Mouse (Mus musculus) limb, embryonic 11.5 days (tissue): ENCODE measurements around the gene Tpi1. TPM values are rescaled to one million over a fixed set of nuclear protein-coding genes. Genes with fewer than 3 reads are reported as not detected.

Experiments
- ATAC-seq: fragments of 200-750 bp; cut with Nextera tagmentation; 2 replicates; pipeline ENCODE4 v1.8.0; 2017; ENCODE audit warnings: low read depth; ENCODE audit not compliant: insufficient number of reproducible peaks, low FRiP score, low TSS enrichment
- DNase-seq: peaks from one replicate; pipeline ENCODE4 v3.0.0-alpha.2; 2015; ENCODE audit warnings: low spot score
- H3K27ac ChIP-seq: fragments of 300-500 bp; sonication (generic); replicated peaks from 2 replicates; pipeline ENCODE4 v1.5.1; 2014; ENCODE audit warnings: low read depth, mild to moderate bottlenecking, low read length
- H3K27me3 ChIP-seq: fragments of 300-500 bp; sonication (generic); 2 replicates; pipeline ENCODE4 v1.6.1; 2014; ENCODE audit warnings: mild to moderate bottlenecking, low read length, mixed read lengths; ENCODE audit not compliant: control insufficient read depth, insufficient read depth
- H3K36me3 ChIP-seq: fragments of 300-500 bp; sonication (generic); 2 replicates; pipeline ENCODE4 v1.6.1; 2014; ENCODE audit warnings: mild to moderate bottlenecking, low read length, moderate library complexity, mixed read lengths; ENCODE audit not compliant: control insufficient read depth, insufficient read depth
- H3K4me1 ChIP-seq: fragments of 300-500 bp; sonication (generic); 2 replicates; pipeline ENCODE4 v1.6.1; 2014; ENCODE audit warnings: low read length, mixed read lengths; ENCODE audit not compliant: control insufficient read depth, insufficient read depth
- H3K4me2 ChIP-seq: fragments of 300-500 bp; sonication (generic); 2 replicates; pipeline ENCODE4 v1.6.1; 2014; ENCODE audit warnings: low read depth, mild to moderate bottlenecking, moderate library complexity; ENCODE audit not compliant: severe bottlenecking
- H3K4me3 ChIP-seq: fragments of 300-500 bp; sonication (generic); 2 replicates; pipeline ENCODE4 v1.5.1; 2014; ENCODE audit warnings: low read depth, low read length
- H3K9ac ChIP-seq: fragments of 300-500 bp; sonication (generic); 2 replicates; pipeline ENCODE4 v1.6.1; 2014; ENCODE audit warnings: mild to moderate bottlenecking, low read length
- H3K9me3 ChIP-seq: fragments of 300-500 bp; sonication (generic); 2 replicates; pipeline ENCODE4 v1.6.1; 2016; ENCODE audit warnings: low read length; ENCODE audit not compliant: control insufficient read depth
- WGBS: fragments of 180-500 bp; shearing (Covaris S2); extraction: QIAGEN DNeasy Blood & Tissue Kit; methylation state at CpG from one replicate; pipeline ENCODE4 v1.1.7; 2014; 5-methylcytosine and 5-hydroxymethylcytosine counted together
- polyA plus RNA-seq: library from polyadenylated mRNA; unstranded; fragments of >200 nt; fragmentation: Nextera tagmentation; extraction: Ambion mirVana; gene quantifications from 2 replicates; pipeline ENCODE4 v1.2.1, GENCODE M21; 2014

Tpi1 gene
- polyA plus RNA-seq, 1 experiment from 2014 or later: 825 TPM

GRCm38 (mm10) chr6:124769101-124769765, 44.9 kb downstream of the Tpi1 start, which contains the start of gene Eno2:
TSS of gene Eno2 (minus strand) at chr6:124769673.
- ATAC-seq: peak; percentile 73
- no peak within 1 kb of the TSS for H3K27ac ChIP-seq
- H3K36me3 ChIP-seq: no peaks in the 10 kb centered on the region
- peak; percentile 61 for DNase-seq
- peak within 1 kb of the TSS; percentile 44 for H3K4me3 ChIP-seq
- peaks cover 13% of the 10 kb centered on the region; the same call in 1 of the 2 replicates for H3K4me1 ChIP-seq
- no peaks in the 10 kb centered on the region for H3K9me3 ChIP-seq
- H3K4me2 ChIP-seq: peak within 1 kb of the TSS; percentile 91
- peaks cover 25% of the 10 kb centered on the region for H3K27me3 ChIP-seq
- peak within 1 kb of the TSS; percentile 50 for H3K9ac ChIP-seq
- WGBS: 1% methylated on average over 54 of the region's 54 CpGs

- H3K4me1 ChIP-seq: peaks cover 13% of the 10 kb centered on the region; the same call in 1 of the 2 replicates
- no peak overlapping the region for H3K27ac ChIP-seq
- H3K4me3 ChIP-seq: peak overlapping the region; percentile 44
- ATAC-seq (no peak), DNase-seq (no peak)
- peaks cover 25% of the 10 kb centered on the region for H3K27me3 ChIP-seq
- WGBS: 5% methylated on average over 9 of the region's 9 CpGs
- H3K9ac ChIP-seq: no peak overlapping the region; the same call in 1 of the 2 replicates
- peak overlapping the region; percentile 91 for H3K4me2 ChIP-seq
- no peaks in the 10 kb centered on the region for H3K9me3 ChIP-seq
- no peaks in the 10 kb centered on the region for H3K36me3 ChIP-seq
Measured at GRCm38 (mm10) chr6:124768704-124769044, 45.4 kb downstream of the Tpi1 start.

GRCm38 (mm10) chr6:124767920-124768703, 46.0 kb downstream of the Tpi1 start:
- no peaks in the 10 kb centered on the region for H3K9me3 ChIP-seq
- peak; percentile 33; the same call in 1 of the 2 replicates for ATAC-seq
- no peak overlapping the region for H3K9ac ChIP-seq
- peak overlapping the region; percentile 91 for H3K4me2 ChIP-seq
- no peak for DNase-seq
- H3K4me1 ChIP-seq: peaks cover 13% of the 10 kb centered on the region; the same call in 1 of the 2 replicates
- peaks cover 25% of the 10 kb centered on the region for H3K27me3 ChIP-seq
- 25% methylated on average over 18 of the region's 19 CpGs for WGBS
- no peak overlapping the region for H3K27ac ChIP-seq
- peak overlapping the region; percentile 44; the same call in 1 of the 2 replicates for H3K4me3 ChIP-seq
- H3K36me3 ChIP-seq: no peaks in the 10 kb centered on the region

GRCm38 (mm10) chr6:124767536-124767919, 46.6 kb downstream of the Tpi1 start:
- Histone ChIP-seq H3K4me2 (no peak overlapping the region), H3K36me3 (no peaks in the 10 kb centered on the region), H3K27ac (no peak overlapping the region), H3K9ac (no peak overlapping the region), H3K4me1 (peaks cover 13% of the 10 kb centered on the region; the same call in 1 of the 2 replicates), H3K27me3 (peaks cover 25% of the 10 kb centered on the region), H3K4me3 (no peak overlapping the region), H3K9me3 (no peaks in the 10 kb centered on the region)
- WGBS: 35% methylated on average over 4 of the region's 4 CpGs
- DNase-seq: no peak
- no peak for ATAC-seq

- H3K9ac ChIP-seq: no peak overlapping the region
- H3K27ac ChIP-seq: no peak overlapping the region
- H3K4me3 ChIP-seq: no peak overlapping the region
- peaks cover 25% of the 10 kb centered on the region for H3K27me3 ChIP-seq
- H3K36me3 ChIP-seq: no peaks in the 10 kb centered on the region
- DNase-seq (no peak), ATAC-seq (no peak)
- WGBS: 79% methylated on average over 7 of the region's 7 CpGs
- H3K9me3 ChIP-seq: no peaks in the 10 kb centered on the region
- H3K4me1 ChIP-seq: peaks cover 13% of the 10 kb centered on the region; the same call in 1 of the 2 replicates
- H3K4me2 ChIP-seq: no peak overlapping the region
Measured at GRCm38 (mm10) chr6:124765951-124766350, 48.1 kb downstream of the Tpi1 start.

Other genes starting within 250 kb of the Tpi1 start
- gene C1rb, start 244.0 kb downstream of the Tpi1 start, polyA plus RNA-seq: not detected in 2 replicates
- not detected in 2 replicates for gene C1s2, start 178.2 kb downstream of the Tpi1 start, polyA plus RNA-seq
- 44.1 and 46.1 TPM in 2 replicates for gene Lpcat3, start 151.3 kb downstream of the Tpi1 start, polyA plus RNA-seq
- gene Emg1, start 102.1 kb downstream of the Tpi1 start, polyA plus RNA-seq: 244 and 253 TPM in 2 replicates
- 424 and 427 TPM in 2 replicates for gene Phb2, start 102.0 kb downstream of the Tpi1 start, polyA plus RNA-seq
- gene Ptpn6, start 75.6 kb downstream of the Tpi1 start, polyA plus RNA-seq: 7.8 and 8.7 TPM in 2 replicates
- 491 and 549 TPM in 2 replicates for gene Grcc10, start 72.9 kb downstream of the Tpi1 start, polyA plus RNA-seq
- 0.13 TPM in 1 of 2 replicates, not detected in the other for gene Gm45234, start 58.3 kb downstream of the Tpi1 start, polyA plus RNA-seq
- 13.1 and 14.0 TPM in 2 replicates for gene Atn1, start 57.8 kb downstream of the Tpi1 start, polyA plus RNA-seq
- 1.8 and 3.0 TPM in 2 replicates for gene Eno2, start 44.6 kb downstream of the Tpi1 start, polyA plus RNA-seq
- 0.91 and 1.0 TPM in 2 replicates for gene Lrrc23, start 34.6 kb downstream of the Tpi1 start, polyA plus RNA-seq
- 5.3 and 5.5 TPM in 2 replicates for gene Spsb2, start 5.6 kb downstream of the Tpi1 start, polyA plus RNA-seq
- 152 and 153 TPM in 2 replicates for gene Usp5, start 15.2 kb upstream of the Tpi1 start, polyA plus RNA-seq
- gene Cdca3, start 15.3 kb upstream of the Tpi1 start, polyA plus RNA-seq: 243 and 249 TPM in 2 replicates
- gene Gnb3, start 26.0 kb upstream of the Tpi1 start, polyA plus RNA-seq: 0.40 and 0.43 TPM in 2 replicates
- gene P3h3, start 43.5 kb upstream of the Tpi1 start, polyA plus RNA-seq: 23.1 and 25.4 TPM in 2 replicates
- gene Gpr162, start 49.7 kb upstream of the Tpi1 start, polyA plus RNA-seq: 0.92 and 0.98 TPM in 2 replicates
- 0.06 TPM in 1 of 2 replicates, not detected in the other for gene Cd4, start 73.9 kb upstream of the Tpi1 start, polyA plus RNA-seq
- 0.88 and 1.4 TPM in 2 replicates for gene Lag3, start 97.4 kb upstream of the Tpi1 start, polyA plus RNA-seq
- gene Ptms, start 105.8 kb upstream of the Tpi1 start, polyA plus RNA-seq: 221 and 223 TPM in 2 replicates
- gene Mlf2, start 117.1 kb upstream of the Tpi1 start, polyA plus RNA-seq: 406 and 414 TPM in 2 replicates
- gene Cops7a, start 151.2 kb upstream of the Tpi1 start, polyA plus RNA-seq: 126 and 129 TPM in 2 replicates
- 2.2 and 2.4 TPM in 2 replicates for gene Pianp, start 182.4 kb upstream of the Tpi1 start, polyA plus RNA-seq
- gene Zfp384, start 194.8 kb upstream of the Tpi1 start, polyA plus RNA-seq: 11.0 and 12.9 TPM in 2 replicates
- 128 and 134 TPM in 2 replicates for gene Ing4, start 225.5 kb upstream of the Tpi1 start, polyA plus RNA-seq
- 13.3 and 16.1 TPM in 2 replicates for gene Acrbp, start 235.4 kb upstream of the Tpi1 start, polyA plus RNA-seq